Mouse (Mus musculus): ENCODE results near the gene Robo4. TPM values are rescaled to one million over a fixed set of nuclear protein-coding genes. Genes with fewer than 3 reads are reported as not detected.

Robo4 gene
- polyA plus RNA-seq, 1 experiment from 2014 or later: 4.6 TPM

- H3K9ac ChIP-seq (replicated peaks; ENCODE audit: low read depth, low read length): no peak overlapping the region; the same call in 1 of the 2 replicates
- peaks cover 67% of the 10 kb centered on the region for H3K4me1 ChIP-seq (replicated peaks; ENCODE audit: control insufficient read depth, insufficient read depth, low read length)
- H3K4me2 ChIP-seq (ENCODE audit: low read length): no peak overlapping the region
- no peak for ATAC-seq
- no peak overlapping the region for H3K4me3 ChIP-seq (replicated peaks; ENCODE audit: low read length)
- no peaks in the 10 kb centered on the region for H3K36me3 ChIP-seq (ENCODE audit: control insufficient read depth, insufficient read depth)
- peak overlapping the region; percentile 17; the same call in 1 of the 2 replicates for H3K27ac ChIP-seq (ENCODE audit: low read length)
- 28% methylated on average over 1 of the region's 1 CpGs for WGBS
- peaks cover 6% of the 10 kb centered on the region; the same call in 1 of the 2 replicates for H3K27me3 ChIP-seq (replicated peaks; ENCODE audit: control insufficient read depth, insufficient read depth, low read length)
- no peaks in the 10 kb centered on the region for H3K9me3 ChIP-seq (ENCODE audit: control insufficient read depth, low read length)
Measured at GRCm38 (mm10) chr9:37457151-37457550, 55.5 kb downstream of the Robo4 start.

GRCm38 (mm10) chr9:37459665-37460042 lies 58.0 kb downstream of the Robo4 start:
- peak overlapping the region; percentile 97 for H3K4me2 ChIP-seq (ENCODE audit: low read length)
- H3K9me3 ChIP-seq (ENCODE audit: control insufficient read depth, low read length): no peaks in the 10 kb centered on the region
- H3K36me3 ChIP-seq (ENCODE audit: control insufficient read depth, insufficient read depth): no peaks in the 10 kb centered on the region
- no peak for ATAC-seq
- 7% methylated on average over 9 of the region's 9 CpGs for WGBS
- peak overlapping the region; percentile 72 for H3K4me3 ChIP-seq (replicated peaks; ENCODE audit: low read length)
- H3K27ac ChIP-seq (ENCODE audit: low read length): peak overlapping the region; percentile 75
- peaks cover 54% of the 10 kb centered on the region for H3K4me1 ChIP-seq (replicated peaks; ENCODE audit: control insufficient read depth, insufficient read depth, low read length)
- H3K9ac ChIP-seq (replicated peaks; ENCODE audit: low read depth, low read length): peak overlapping the region; percentile 96
- peaks cover 6% of the 10 kb centered on the region; the same call in 1 of the 2 replicates for H3K27me3 ChIP-seq (replicated peaks; ENCODE audit: control insufficient read depth, insufficient read depth, low read length)

GRCm38 (mm10) chr9:37460043-37460960 lies 58.6 kb downstream of the Robo4 start:
- peak overlapping the region; percentile 96 for H3K9ac ChIP-seq (replicated peaks; ENCODE audit: low read depth, low read length)
- H3K9me3 ChIP-seq (ENCODE audit: control insufficient read depth, low read length): no peaks in the 10 kb centered on the region
- H3K36me3 ChIP-seq (ENCODE audit: control insufficient read depth, insufficient read depth): no peaks in the 10 kb centered on the region
- peak overlapping the region; percentile 72 for H3K4me3 ChIP-seq (replicated peaks; ENCODE audit: low read length)
- peaks cover 49% of the 10 kb centered on the region for H3K4me1 ChIP-seq (replicated peaks; ENCODE audit: control insufficient read depth, insufficient read depth, low read length)
- peak overlapping the region; percentile 75 for H3K27ac ChIP-seq (ENCODE audit: low read length)
- H3K27me3 ChIP-seq (replicated peaks; ENCODE audit: control insufficient read depth, insufficient read depth, low read length): peaks cover 6% of the 10 kb centered on the region; the same call in 1 of the 2 replicates
- ATAC-seq: peak; percentile 54
- under 1% methylated on average over 78 of the region's 81 CpGs for WGBS
- peak overlapping the region; percentile 97 for H3K4me2 ChIP-seq (ENCODE audit: low read length)

GRCm38 (mm10) chr9:37460961-37461340 lies 59.3 kb downstream of the Robo4 start:
- peak overlapping the region; percentile 72 for H3K4me3 ChIP-seq (replicated peaks; ENCODE audit: low read length)
- H3K4me2 ChIP-seq (ENCODE audit: low read length): peak overlapping the region; percentile 97
- H3K4me1 ChIP-seq (replicated peaks; ENCODE audit: control insufficient read depth, insufficient read depth, low read length): peaks cover 42% of the 10 kb centered on the region
- ATAC-seq: no peak
- 9% methylated on average over 5 of the region's 5 CpGs for WGBS
- peak overlapping the region; percentile 96 for H3K9ac ChIP-seq (replicated peaks; ENCODE audit: low read depth, low read length)
- peak overlapping the region; percentile 75 for H3K27ac ChIP-seq (ENCODE audit: low read length)
- H3K9me3 ChIP-seq (ENCODE audit: control insufficient read depth, low read length): no peaks in the 10 kb centered on the region
- H3K27me3 ChIP-seq (replicated peaks; ENCODE audit: control insufficient read depth, insufficient read depth, low read length): peaks cover 6% of the 10 kb centered on the region; the same call in 1 of the 2 replicates
- H3K36me3 ChIP-seq (ENCODE audit: control insufficient read depth, insufficient read depth): no peaks in the 10 kb centered on the region

GRCm38 (mm10) chr9:37461571-37461970 lies 59.9 kb downstream of the Robo4 start:
- Histone ChIP-seq H3K4me2 (ENCODE audit: low read length) (no peak overlapping the region), H3K27me3 (replicated peaks; ENCODE audit: control insufficient read depth, insufficient read depth, low read length) (peaks cover 6% of the 10 kb centered on the region; the same call in 1 of the 2 replicates), H3K36me3 (ENCODE audit: control insufficient read depth, insufficient read depth) (no peaks in the 10 kb centered on the region), H3K27ac (ENCODE audit: low read length) (no peak overlapping the region), H3K4me3 (replicated peaks; ENCODE audit: low read length) (no peak overlapping the region), H3K9ac (replicated peaks; ENCODE audit: low read depth, low read length) (no peak overlapping the region), H3K9me3 (ENCODE audit: control insufficient read depth, low read length) (no peaks in the 10 kb centered on the region), H3K4me1 (replicated peaks; ENCODE audit: control insufficient read depth, insufficient read depth, low read length) (peaks cover 36% of the 10 kb centered on the region)
- 5% methylated on average over 3 of the region's 3 CpGs for WGBS
- ATAC-seq: no peak

- WGBS: 12% methylated on average over 7 of the region's 7 CpGs
- Histone ChIP-seq H3K4me3 (replicated peaks; ENCODE audit: low read length) (no peak overlapping the region), H3K9me3 (ENCODE audit: control insufficient read depth, low read length) (no peaks in the 10 kb centered on the region), H3K4me2 (ENCODE audit: low read length) (no peak overlapping the region), H3K4me1 (replicated peaks; ENCODE audit: control insufficient read depth, insufficient read depth, low read length) (peaks cover 25% of the 10 kb centered on the region), H3K36me3 (ENCODE audit: control insufficient read depth, insufficient read depth) (no peaks in the 10 kb centered on the region), H3K27ac (ENCODE audit: low read length) (no peak overlapping the region), H3K9ac (replicated peaks; ENCODE audit: low read depth, low read length) (no peak overlapping the region), H3K27me3 (replicated peaks; ENCODE audit: control insufficient read depth, insufficient read depth, low read length) (peaks cover 6% of the 10 kb centered on the region; the same call in 1 of the 2 replicates)
- ATAC-seq: no peak
Measured at GRCm38 (mm10) chr9:37462764-37463163, 61.1 kb downstream of the Robo4 start.

Other genes with a start within 250 kb of the Robo4 start
- gene Tmem218, start 193.7 kb upstream of the Robo4 start, polyA plus RNA-seq (2015; fragmentation: Nextera tagmentation; extraction: Ambion mirVana): 9.7 and 11.0 TPM in 2 replicates
- gene Slc37a2, start 146.2 kb upstream of the Robo4 start, polyA plus RNA-seq (2015; fragmentation: Nextera tagmentation; extraction: Ambion mirVana): 1.0 and 1.3 TPM in 2 replicates
- 8.3 and 9.9 TPM in 2 replicates for gene Ccdc15, start 53.5 kb upstream of the Robo4 start, polyA plus RNA-seq (2015; fragmentation: Nextera tagmentation; extraction: Ambion mirVana)
- gene Hepacam, start 34.5 kb upstream of the Robo4 start, polyA plus RNA-seq (2015; fragmentation: Nextera tagmentation; extraction: Ambion mirVana): 6.3 and 6.6 TPM in 2 replicates
- gene Robo3, start 31.3 kb downstream of the Robo4 start, polyA plus RNA-seq (2015; fragmentation: Nextera tagmentation; extraction: Ambion mirVana): 1.1 and 3.3 TPM in 2 replicates
- gene Msantd2, start 87.4 kb downstream of the Robo4 start, polyA plus RNA-seq (2015; fragmentation: Nextera tagmentation; extraction: Ambion mirVana): 34.0 and 34.8 TPM in 2 replicates
- gene Esam, start 126.2 kb downstream of the Robo4 start, polyA plus RNA-seq (2015; fragmentation: Nextera tagmentation; extraction: Ambion mirVana): 42.4 and 44.6 TPM in 2 replicates
- gene Vsig2, start 137.4 kb downstream of the Robo4 start, polyA plus RNA-seq (2015; fragmentation: Nextera tagmentation; extraction: Ambion mirVana): 0.86 and 0.89 TPM in 2 replicates
- gene Nrgn, start 151.0 kb downstream of the Robo4 start, polyA plus RNA-seq (2015; fragmentation: Nextera tagmentation; extraction: Ambion mirVana): 19.0 and 25.9 TPM in 2 replicates
- gene Siae, start 153.8 kb downstream of the Robo4 start, polyA plus RNA-seq (2015; fragmentation: Nextera tagmentation; extraction: Ambion mirVana): 9.2 and 9.4 TPM in 2 replicates
- 6.1 and 6.9 TPM in 2 replicates for gene Spa17, start 211.8 kb downstream of the Robo4 start, polyA plus RNA-seq (2015; fragmentation: Nextera tagmentation; extraction: Ambion mirVana)